Comparison of ENCODE assay signal across 7 mouse cellular contexts in the genomic region with DNA sequence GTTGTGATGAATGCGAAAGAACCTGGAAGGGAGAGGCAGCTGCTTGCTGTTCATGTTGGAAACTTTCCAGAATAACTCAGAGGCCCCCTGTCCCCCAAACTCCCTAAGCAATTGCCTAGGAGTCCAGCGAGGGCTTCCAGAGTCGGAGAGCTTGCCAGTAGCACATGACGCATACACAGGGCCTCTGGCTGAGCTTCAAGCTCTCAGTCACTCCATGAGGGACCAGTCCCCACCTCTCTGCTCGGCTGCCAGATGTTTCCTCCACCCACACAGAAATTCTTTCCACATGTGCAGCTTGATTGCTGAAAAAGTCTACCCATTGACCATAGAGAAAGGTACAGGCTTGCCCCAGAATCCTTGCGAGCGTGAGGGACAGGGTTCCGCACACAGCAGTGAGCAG.
DNase-seq lines count a peak whose midpoint lies in the region; ATAC-seq and TF ChIP-seq lines count a peak whose summit lies in the region.

No protein-coding gene starts in this region.

- no peak overlapping the region for H3K4me3 ChIP-seq in heart, embryonic 13.5 days
- no peak overlapping the region for H3K4me3 ChIP-seq in small intestine, adult 2 months (ENCODE audit: low read depth, low read length)

- no peak for TF ChIP-seq POLR2A in brain, embryonic 14.5 days (IDR thresholded peaks at IDR 0.05; ENCODE audit: borderline replicate concordance, extremely low read depth, insufficient read depth, insufficient read length, poor library complexity, severe bottlenecking)
- no peak for TF ChIP-seq POLR2A in small intestine, adult 2 months (IDR thresholded peaks at IDR 0.05; ENCODE audit: low read depth, low read length)

- peak; percentile 28 to 33 for DNase-seq in spleen, postnatal 36 days (ENCODE audit: low spot score in 2 of 2)
- no peak for DNase-seq in spleen, postnatal 14 days (ENCODE audit: low spot score in 2 of 2)
- DNase-seq in brain, embryonic 14.5 days (ENCODE audit: low read depth): peak; percentile 85
- DNase-seq in kidney, postnatal 25 days: peak; percentile 46 to 74
- no peak for DNase-seq in left cerebral cortex, postnatal 36 days (ENCODE audit: low spot score in 2 of 2)

- intact Hi-C loops in left cerebral cortex, postnatal 36 days (cut with DNase I): no loop called here

- 40% methylated on average over 8 of the region's 8 CpGs for WGBS in heart, embryonic 13.5 days
- WGBS in small intestine, adult 2 months: 35% methylated on average over 8 of the region's 8 CpGs

- no peaks in the 10 kb centered on the region for H3K9me3 ChIP-seq in heart, embryonic 13.5 days

- TF ChIP-seq CTCF in brain, embryonic 14.5 days (IDR thresholded peaks at IDR 0.05; ENCODE audit: borderline replicate concordance, extremely low read depth, insufficient read depth, insufficient read length): no peak
- TF ChIP-seq CTCF in small intestine, adult 2 months (IDR thresholded peaks at IDR 0.05; ENCODE audit: extremely low read depth, insufficient read length, insufficient replicate concordance, low read depth, low read length): no peak

- no peaks in the 10 kb centered on the region for H3K27me3 ChIP-seq in heart, embryonic 13.5 days (replicated peaks)
- H3K27me3 ChIP-seq in small intestine, adult 2 months (ENCODE audit: control insufficient read depth, insufficient read depth, low read length): no peaks in the 10 kb centered on the region

- no peak overlapping the region for H3K9ac ChIP-seq in heart, embryonic 13.5 days

- H3K27ac ChIP-seq in heart, embryonic 13.5 days (replicated peaks): peak overlapping the region; percentile 78
- H3K27ac ChIP-seq in small intestine, adult 2 months (ENCODE audit: insufficient read depth, low read depth, low read length): peak overlapping the region; percentile 0; the same call in 1 of the 2 replicates

- ATAC-seq in heart, embryonic 13.5 days (ENCODE audit: extremely low read depth, insufficient number of reproducible peaks, low FRiP score, low TSS enrichment): peak; percentile 77

- H3K36me3 ChIP-seq in heart, embryonic 13.5 days: no peaks in the 10 kb centered on the region
- peaks cover 2% of the 10 kb centered on the region; the same call in 1 of the 2 replicates for H3K36me3 ChIP-seq in small intestine, adult 2 months (ENCODE audit: control insufficient read depth, insufficient read depth, low read length)

- peaks cover 36% of the 10 kb centered on the region for H3K4me1 ChIP-seq in heart, embryonic 13.5 days
- H3K4me1 ChIP-seq in small intestine, adult 2 months (ENCODE audit: control insufficient read depth, insufficient read depth, insufficient read length, low read length): peaks cover 22% of the 10 kb centered on the region; the same call in 1 of the 2 replicates

- H3K4me2 ChIP-seq in heart, embryonic 13.5 days: peak overlapping the region; percentile 49

Comparison
In these comparisons a context has a peak if more than half of its experiments do, and no peak if none do; other contexts are left out.
1. DNase-seq: peak in spleen, postnatal 36 days (2 of 2), brain, embryonic 14.5 days (single experiment) and kidney, postnatal 25 days (2 of 2); none in spleen, postnatal 14 days (0 of 2) and left cerebral cortex, postnatal 36 days (0 of 2).